Mouse (Mus musculus): ENCODE measurements around the gene Foxn4. TPM values are rescaled to one million over a fixed set of nuclear protein-coding genes. Genes with fewer than 3 reads are reported as not detected.

Gene Foxn4
- polyA plus RNA-seq, 1 experiment from 2014 or later, result not detected

DNA sequence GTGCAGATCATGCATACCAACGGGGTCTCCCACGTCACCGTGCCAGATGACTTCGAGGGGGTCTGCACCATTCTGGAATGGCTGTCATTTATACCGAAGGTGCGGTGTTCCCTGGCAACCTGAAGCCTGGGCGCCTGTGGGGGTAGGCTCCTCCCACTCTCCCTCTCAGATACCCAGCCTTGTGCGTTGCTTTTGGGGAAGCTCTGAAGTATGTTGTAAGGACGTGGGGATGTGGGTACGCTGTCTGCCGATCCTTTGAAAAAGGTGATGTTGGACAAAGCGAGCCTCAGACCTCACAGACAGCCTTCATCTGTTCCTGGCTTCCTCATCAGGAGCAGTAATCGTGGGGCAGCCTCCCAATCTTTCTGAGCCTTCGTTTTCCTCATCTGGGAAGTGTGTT is 33.9 kb downstream of the Foxn4 start:
- TF ChIP-seq CTCF (IDR thresholded peaks at IDR 0.05; ENCODE audit: low read depth), result no peak
- no peak for ATAC-seq
- H3K36me3 ChIP-seq (ENCODE audit: control insufficient read depth, insufficient read depth), result no peaks in the 10 kb centered on the region

DNA sequence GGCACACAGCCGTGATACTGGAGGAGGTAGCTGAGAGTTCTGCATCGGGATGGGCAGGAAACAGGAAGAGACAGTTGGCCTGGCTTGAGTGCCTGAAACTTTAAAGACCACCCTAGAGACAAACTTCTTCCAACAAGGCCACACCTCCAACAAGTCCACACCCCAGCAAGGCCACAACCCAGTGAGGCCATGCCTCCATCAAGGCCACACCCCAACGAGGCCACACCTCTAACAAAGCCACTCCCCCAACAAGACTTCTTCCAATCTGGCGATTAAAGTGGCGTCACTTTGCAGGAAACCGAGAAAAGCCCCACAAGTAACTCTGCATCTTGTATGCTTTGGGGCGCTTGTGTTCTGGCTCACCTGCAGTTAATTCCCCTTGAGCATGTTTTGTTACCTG is 34.7 kb downstream of the Foxn4 start:
- no peak for TF ChIP-seq CTCF (IDR thresholded peaks at IDR 0.05; ENCODE audit: low read depth)
- Histone ChIP-seq H3K27ac (ENCODE audit: low read depth, low read length) (no peak overlapping the region), H3K4me2 (replicated peaks; ENCODE audit: low read depth) (no peak overlapping the region), H3K4me3 (ENCODE audit: low read depth, low read length) (no peak overlapping the region), H3K9me3 (ENCODE audit: control insufficient read depth) (no peaks in the 10 kb centered on the region), H3K36me3 (ENCODE audit: control insufficient read depth, insufficient read depth) (no peaks in the 10 kb centered on the region), H3K27me3 (replicated peaks; ENCODE audit: control insufficient read depth, insufficient read depth, low read length) (no peaks in the 10 kb centered on the region), H3K9ac (ENCODE audit: low read depth, low read length) (no peak overlapping the region), H3K4me1 (replicated peaks; ENCODE audit: control insufficient read depth, insufficient read depth, low read length) (no peaks in the 10 kb centered on the region)
- no peak for ATAC-seq
- 29% methylated on average over 7 of the region's 7 CpGs for WGBS

More for the DNA sequence above, 33.9 kb downstream of the Foxn4 start:
- WGBS, result 43% methylated on average over 14 of the region's 14 CpGs
- Histone ChIP-seq H3K27ac (ENCODE audit: low read depth, low read length) (no peak overlapping the region), H3K4me1 (replicated peaks; ENCODE audit: control insufficient read depth, insufficient read depth, low read length) (no peaks in the 10 kb centered on the region), H3K4me2 (replicated peaks; ENCODE audit: low read depth) (no peak overlapping the region), H3K9me3 (ENCODE audit: control insufficient read depth) (no peaks in the 10 kb centered on the region), H3K4me3 (ENCODE audit: low read depth, low read length) (no peak overlapping the region), H3K27me3 (replicated peaks; ENCODE audit: control insufficient read depth, insufficient read depth, low read length) (no peaks in the 10 kb centered on the region), H3K9ac (ENCODE audit: low read depth, low read length) (no peak overlapping the region)

DNA sequence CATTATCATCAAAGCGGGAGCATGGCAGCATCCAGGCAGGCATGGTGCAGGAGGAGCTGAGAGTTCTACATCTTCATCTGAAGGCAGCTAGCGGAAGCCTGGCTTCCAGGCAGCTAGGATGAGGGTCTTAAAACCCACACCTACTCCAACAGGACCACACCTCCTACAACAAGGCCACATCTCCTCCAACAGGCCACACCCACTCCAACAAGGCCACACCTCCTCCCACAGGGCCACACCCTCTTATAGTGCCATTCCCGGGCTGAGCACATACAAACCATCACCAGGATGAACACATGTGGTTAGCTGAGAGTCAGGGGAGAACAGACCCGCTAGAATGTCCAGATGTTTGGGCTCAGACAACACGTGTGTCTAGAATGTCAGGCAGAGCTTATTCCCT is 44.7 kb downstream of the Foxn4 start:
- no peaks in the 10 kb centered on the region for H3K9me3 ChIP-seq (ENCODE audit: control insufficient read depth)
- H3K4me2 ChIP-seq (replicated peaks; ENCODE audit: low read depth), result no peak overlapping the region
- no peak overlapping the region for H3K27ac ChIP-seq (ENCODE audit: low read depth, low read length)
- no peak overlapping the region for H3K4me3 ChIP-seq (ENCODE audit: low read depth, low read length)
- H3K27me3 ChIP-seq (replicated peaks; ENCODE audit: control insufficient read depth, insufficient read depth, low read length), result no peaks in the 10 kb centered on the region
- WGBS, result 64% methylated on average over 5 of the region's 5 CpGs
- no peak overlapping the region for H3K9ac ChIP-seq (ENCODE audit: low read depth, low read length)
- no peaks in the 10 kb centered on the region for H3K4me1 ChIP-seq (replicated peaks; ENCODE audit: control insufficient read depth, insufficient read depth, low read length)
- no peaks in the 10 kb centered on the region for H3K36me3 ChIP-seq (ENCODE audit: control insufficient read depth, insufficient read depth)
- ATAC-seq, result no peak
- no peak for TF ChIP-seq CTCF (IDR thresholded peaks at IDR 0.05; ENCODE audit: low read depth)

DNA sequence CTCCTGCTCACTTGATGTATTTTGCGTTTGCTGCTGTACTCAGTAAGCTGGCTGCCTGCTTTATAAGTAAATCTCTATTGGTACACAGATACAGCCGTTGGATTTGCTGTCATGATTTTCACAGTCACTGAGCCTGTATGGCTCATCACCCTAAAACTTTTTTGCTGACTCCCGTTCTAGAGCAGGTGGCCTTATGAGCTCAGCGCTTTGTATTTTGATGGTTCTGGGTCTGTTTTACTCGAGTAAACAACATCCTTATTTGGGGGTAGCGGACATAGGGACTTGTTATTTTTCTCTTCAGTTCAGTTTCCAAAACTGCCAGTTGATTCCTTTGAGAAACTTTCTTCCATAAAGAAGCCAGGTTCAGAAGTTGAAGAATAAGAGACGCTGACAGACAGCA is 47.6 kb downstream of the Foxn4 start:
- 93% methylated on average over 7 of the region's 7 CpGs for WGBS
- Histone ChIP-seq H3K27me3 (replicated peaks; ENCODE audit: control insufficient read depth, insufficient read depth, low read length) (no peaks in the 10 kb centered on the region), H3K36me3 (ENCODE audit: control insufficient read depth, insufficient read depth) (no peaks in the 10 kb centered on the region), H3K9ac (ENCODE audit: low read depth, low read length) (no peak overlapping the region), H3K27ac (ENCODE audit: low read depth, low read length) (no peak overlapping the region), H3K4me2 (replicated peaks; ENCODE audit: low read depth) (no peak overlapping the region), H3K4me3 (ENCODE audit: low read depth, low read length) (no peak overlapping the region), H3K4me1 (replicated peaks; ENCODE audit: control insufficient read depth, insufficient read depth, low read length) (no peaks in the 10 kb centered on the region), H3K9me3 (ENCODE audit: control insufficient read depth) (no peaks in the 10 kb centered on the region)
- TF ChIP-seq CTCF (IDR thresholded peaks at IDR 0.05; ENCODE audit: low read depth), result no peak
- ATAC-seq, result no peak

DNA sequence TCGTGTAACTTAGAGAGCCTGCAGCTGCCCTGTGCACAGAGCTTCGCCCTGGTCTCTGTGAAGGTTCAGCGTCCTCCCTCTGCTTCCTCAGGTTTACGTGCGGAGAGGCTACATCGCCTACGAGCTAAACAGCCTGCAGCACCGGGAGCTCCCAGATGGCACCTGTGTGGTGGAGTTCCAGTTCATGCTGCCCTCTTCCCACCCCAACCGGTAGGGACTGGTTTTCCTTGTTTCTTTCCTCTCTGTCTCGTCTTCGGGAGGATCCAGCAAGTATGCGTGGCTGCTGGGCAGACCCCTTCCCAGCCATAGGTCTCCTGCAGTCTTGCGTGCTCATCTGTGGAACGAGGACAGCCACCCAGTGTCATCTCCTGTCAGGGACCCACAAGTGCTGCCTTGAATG is 54.8 kb downstream of the Foxn4 start:
- H3K9me3 ChIP-seq (ENCODE audit: control insufficient read depth), result no peaks in the 10 kb centered on the region
- H3K4me3 ChIP-seq (ENCODE audit: low read depth, low read length), result no peak overlapping the region
- no peak for ATAC-seq
- no peak overlapping the region for H3K27ac ChIP-seq (ENCODE audit: low read depth, low read length)
- no peaks in the 10 kb centered on the region for H3K27me3 ChIP-seq (replicated peaks; ENCODE audit: control insufficient read depth, insufficient read depth, low read length)
- H3K4me1 ChIP-seq (replicated peaks; ENCODE audit: control insufficient read depth, insufficient read depth, low read length), result no peaks in the 10 kb centered on the region
- TF ChIP-seq CTCF (IDR thresholded peaks at IDR 0.05; ENCODE audit: low read depth), result no peak
- no peak overlapping the region for H3K9ac ChIP-seq (ENCODE audit: low read depth, low read length)
- no peak overlapping the region for H3K4me2 ChIP-seq (replicated peaks; ENCODE audit: low read depth)
- 80% methylated on average over 14 of the region's 14 CpGs for WGBS
- H3K36me3 ChIP-seq (ENCODE audit: control insufficient read depth, insufficient read depth), result no peaks in the 10 kb centered on the region

DNA sequence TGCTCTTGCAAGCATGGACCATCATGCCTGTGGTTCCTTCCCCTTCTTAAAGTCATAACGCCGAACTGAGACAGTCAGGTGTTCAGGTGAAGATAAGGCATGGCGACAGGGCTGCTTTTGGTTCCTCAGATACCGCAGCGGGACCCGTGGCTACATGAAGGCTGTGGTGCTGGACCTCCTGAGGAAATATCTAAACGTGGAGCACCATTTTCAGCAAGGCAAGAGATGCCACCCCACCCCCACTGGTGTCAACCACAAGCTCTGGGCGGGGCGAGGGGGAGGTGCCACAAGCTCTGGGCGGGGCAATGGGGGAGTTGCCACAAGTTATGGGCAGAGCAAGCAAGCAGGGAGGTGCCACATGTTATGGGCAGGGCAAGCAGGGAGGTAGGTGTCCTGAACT is 60.4 kb downstream of the Foxn4 start:
- H3K27me3 ChIP-seq (replicated peaks; ENCODE audit: control insufficient read depth, insufficient read depth, low read length), result no peaks in the 10 kb centered on the region
- H3K4me1 ChIP-seq (replicated peaks; ENCODE audit: control insufficient read depth, insufficient read depth, low read length), result no peaks in the 10 kb centered on the region
- no peak overlapping the region for H3K4me3 ChIP-seq (ENCODE audit: low read depth, low read length)
- WGBS, result 65% methylated on average over 10 of the region's 10 CpGs
- H3K9me3 ChIP-seq (ENCODE audit: control insufficient read depth), result no peaks in the 10 kb centered on the region
- H3K27ac ChIP-seq (ENCODE audit: low read depth, low read length), result no peak overlapping the region
- H3K9ac ChIP-seq (ENCODE audit: low read depth, low read length), result no peak overlapping the region
- TF ChIP-seq CTCF (IDR thresholded peaks at IDR 0.05; ENCODE audit: low read depth), result no peak
- H3K4me2 ChIP-seq (replicated peaks; ENCODE audit: low read depth), result no peak overlapping the region
- no peak for ATAC-seq
- H3K36me3 ChIP-seq (ENCODE audit: control insufficient read depth, insufficient read depth), result no peaks in the 10 kb centered on the region

DNA sequence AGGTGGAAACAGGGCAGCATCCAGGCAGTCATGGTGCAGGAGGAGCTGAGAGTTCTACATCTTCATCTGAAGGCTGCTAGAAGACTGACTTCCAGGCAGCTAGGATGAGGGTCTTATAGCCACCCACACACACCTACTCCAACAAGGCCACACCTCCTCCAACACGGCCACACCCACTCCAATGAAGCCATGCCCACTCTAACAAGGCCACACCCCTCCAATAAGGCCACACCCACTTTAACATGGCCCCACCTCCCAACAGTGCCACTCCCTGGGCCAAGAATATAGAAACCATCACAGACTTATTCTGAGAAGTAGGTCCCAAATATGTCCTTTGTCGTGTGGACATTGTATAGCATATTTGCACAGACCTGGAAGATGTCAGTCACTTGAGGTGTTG is 67.4 kb downstream of the Foxn4 start:
- no peak overlapping the region for H3K9ac ChIP-seq (ENCODE audit: low read depth, low read length)
- no peak for TF ChIP-seq CTCF (IDR thresholded peaks at IDR 0.05; ENCODE audit: low read depth)
- H3K4me2 ChIP-seq (replicated peaks; ENCODE audit: low read depth), result no peak overlapping the region
- no peak overlapping the region for H3K27ac ChIP-seq (ENCODE audit: low read depth, low read length)
- 67% methylated on average over 2 of the region's 2 CpGs for WGBS
- no peaks in the 10 kb centered on the region for H3K36me3 ChIP-seq (ENCODE audit: control insufficient read depth, insufficient read depth)
- H3K4me1 ChIP-seq (replicated peaks; ENCODE audit: control insufficient read depth, insufficient read depth, low read length), result no peaks in the 10 kb centered on the region
- H3K27me3 ChIP-seq (replicated peaks; ENCODE audit: control insufficient read depth, insufficient read depth, low read length), result no peaks in the 10 kb centered on the region
- no peak for ATAC-seq
- H3K4me3 ChIP-seq (ENCODE audit: low read depth, low read length), result no peak overlapping the region
- H3K9me3 ChIP-seq (ENCODE audit: control insufficient read depth), result no peaks in the 10 kb centered on the region

Other genes starting within 250 kb of the Foxn4 start
- 5.5 and 5.8 TPM in 2 replicates for gene Usp30, start 208.3 kb downstream of the Foxn4 start, polyA plus RNA-seq (2015; fragmentation: Nextera tagmentation; extraction: Ambion mirVana)
- gene Svop, start 182.2 kb downstream of the Foxn4 start, polyA plus RNA-seq (2015; fragmentation: Nextera tagmentation; extraction: Ambion mirVana), result 1.4 and 1.5 TPM in 2 replicates
- 6.9 and 7.8 TPM in 2 replicates for gene Alkbh2, start 145.6 kb downstream of the Foxn4 start, polyA plus RNA-seq (2015; fragmentation: Nextera tagmentation; extraction: Ambion mirVana)
- gene Ung, start 143.4 kb downstream of the Foxn4 start, polyA plus RNA-seq (2015; fragmentation: Nextera tagmentation; extraction: Ambion mirVana), result 10.0 and 11.4 TPM in 2 replicates
- gene Acacb, start 127.3 kb downstream of the Foxn4 start, polyA plus RNA-seq (2015; fragmentation: Nextera tagmentation; extraction: Ambion mirVana), result 0.69 and 1.1 TPM in 2 replicates
- gene Myo1h, start 15.4 kb upstream of the Foxn4 start, polyA plus RNA-seq (2015; fragmentation: Nextera tagmentation; extraction: Ambion mirVana), result 2.3 and 2.8 TPM in 2 replicates
- gene Kctd10, start 106.7 kb upstream of the Foxn4 start, polyA plus RNA-seq (2015; fragmentation: Nextera tagmentation; extraction: Ambion mirVana), result 112 and 118 TPM in 2 replicates
- 23.0 and 24.8 TPM in 2 replicates for gene Ube3b, start 106.8 kb upstream of the Foxn4 start, polyA plus RNA-seq (2015; fragmentation: Nextera tagmentation; extraction: Ambion mirVana)
- gene Mmab, start 170.3 kb upstream of the Foxn4 start, polyA plus RNA-seq (2015; fragmentation: Nextera tagmentation; extraction: Ambion mirVana), result 7.3 and 8.0 TPM in 2 replicates
- 13.8 and 14.4 TPM in 2 replicates for gene Mvk, start 170.5 kb upstream of the Foxn4 start, polyA plus RNA-seq (2015; fragmentation: Nextera tagmentation; extraction: Ambion mirVana)